Mouse (Mus musculus) testis, adult 2 months (tissue): Measurements from ENCODE around the gene Thbd.

ENCODE experiments used
- CTCF ChIP-seq: fragments of 200-500 bp; IDR thresholded peaks from 2 replicates; pipeline ENCODE4 v1.5.1; 2012; ENCODE audit warnings: low read depth, mild to moderate bottlenecking, inconsistent platforms, low read length, moderate library complexity; ENCODE audit not compliant: control insufficient read depth, insufficient read depth, insufficient replicate concordance
- POLR2A ChIP-seq: fragments of 200-500 bp; IDR thresholded peaks from 2 replicates; pipeline ENCODE4 v1.6.1; 2012; ENCODE audit warnings: low read depth, mild to moderate bottlenecking, inconsistent platforms, low read length, moderate library complexity; ENCODE audit not compliant: control insufficient read depth

DNA sequence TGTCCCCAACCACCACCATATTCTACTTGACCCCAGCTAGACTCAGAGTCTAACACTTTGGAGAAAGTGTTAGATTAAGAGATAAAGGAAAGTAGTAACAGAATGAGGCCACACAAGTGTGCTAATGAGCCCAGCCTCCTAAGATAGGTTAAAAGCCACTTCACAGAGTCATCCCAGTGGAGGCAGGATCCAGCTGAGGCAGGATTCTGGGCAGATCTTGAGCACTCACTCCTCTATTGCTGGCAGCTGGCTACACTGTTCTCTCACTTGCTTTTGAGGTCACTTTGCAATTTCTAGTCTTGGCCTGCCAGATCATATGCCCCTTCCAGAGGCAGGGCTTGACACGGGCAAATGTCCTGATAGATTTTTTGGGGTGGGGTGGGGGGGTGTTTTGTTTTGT, 36.5 kb upstream of the Thbd start:
- TF ChIP-seq CTCF (no peak), POLR2A (no peak)
